Mouse (Mus musculus): Measurements from ENCODE around the gene Ltbp2. TPM values are rescaled to one million over a fixed set of nuclear protein-coding genes. Genes with fewer than 3 reads are reported as not detected.

Gene Ltbp2
- polyA plus RNA-seq, 1 experiment from 2014 or later: 0.29 TPM

- DNase-seq (ENCODE audit: low spot score): no peak
- Histone ChIP-seq H3K9me3 (ENCODE audit: control insufficient read depth, low read length) (no peaks in the 10 kb centered on the region), H3K27me3 (replicated peaks; ENCODE audit: control insufficient read depth, insufficient read depth, low read length) (no peaks in the 10 kb centered on the region), H3K9ac (ENCODE audit: low read depth, low read length) (no peak overlapping the region), H3K4me3 (ENCODE audit: low read depth, low read length) (no peak overlapping the region), H3K4me1 (replicated peaks; ENCODE audit: control insufficient read depth, insufficient read depth, low read length) (no peaks in the 10 kb centered on the region), H3K36me3 (ENCODE audit: control insufficient read depth, insufficient read depth, low read length) (no peaks in the 10 kb centered on the region), H3K27ac (ENCODE audit: low read depth, low read length) (no peak overlapping the region), H3K4me2 (no peak overlapping the region)
- ATAC-seq (replicated peaks; ENCODE audit: low FRiP score): no peak
- 79% methylated on average over 5 of the region's 5 CpGs for WGBS
Measured at GRCm38 (mm10) chr12:84835626-84836025, 40.7 kb downstream of the Ltbp2 start.

DNA sequence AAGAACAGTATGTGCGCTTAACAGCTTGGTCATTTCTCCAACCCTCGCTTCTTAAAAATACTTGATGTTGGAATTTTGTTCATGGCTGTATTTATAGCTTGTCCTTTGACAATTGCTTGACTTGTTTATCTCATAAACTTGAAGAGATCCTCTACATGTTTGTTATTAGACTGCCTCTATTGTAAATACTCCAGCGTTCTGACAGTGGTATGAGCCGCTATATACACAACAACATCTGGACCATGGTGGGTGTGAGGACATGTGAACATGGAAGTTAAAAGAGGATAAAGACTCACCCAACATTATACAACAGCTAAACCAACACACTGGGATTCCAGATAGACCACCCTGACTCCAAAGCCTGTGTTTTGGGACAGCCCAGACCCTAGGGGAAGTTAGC is 41.6 kb downstream of the Ltbp2 start:
- Histone ChIP-seq H3K4me3 (ENCODE audit: low read depth, low read length) (no peak overlapping the region), H3K27ac (ENCODE audit: low read depth, low read length) (no peak overlapping the region), H3K27me3 (replicated peaks; ENCODE audit: control insufficient read depth, insufficient read depth, low read length) (no peaks in the 10 kb centered on the region), H3K9ac (ENCODE audit: low read depth, low read length) (no peak overlapping the region), H3K36me3 (ENCODE audit: control insufficient read depth, insufficient read depth, low read length) (no peaks in the 10 kb centered on the region), H3K9me3 (ENCODE audit: control insufficient read depth, low read length) (no peaks in the 10 kb centered on the region), H3K4me2 (no peak overlapping the region), H3K4me1 (replicated peaks; ENCODE audit: control insufficient read depth, insufficient read depth, low read length) (no peaks in the 10 kb centered on the region)
- ATAC-seq (replicated peaks; ENCODE audit: low FRiP score) (no peak), DNase-seq (ENCODE audit: low spot score) (no peak)
- whole genome bisulfite sequencing: 86% methylated on average over 4 of the region's 4 CpGs

- peaks cover 3% of the 10 kb centered on the region; the same call in 1 of the 2 replicates for H3K27me3 ChIP-seq (replicated peaks; ENCODE audit: control insufficient read depth, insufficient read depth, low read length)
- H3K4me1 ChIP-seq (replicated peaks; ENCODE audit: control insufficient read depth, insufficient read depth, low read length): no peaks in the 10 kb centered on the region
- no peaks in the 10 kb centered on the region for H3K36me3 ChIP-seq (ENCODE audit: control insufficient read depth, insufficient read depth, low read length)
- no peak for ATAC-seq (replicated peaks; ENCODE audit: low FRiP score)
- H3K9me3 ChIP-seq (ENCODE audit: control insufficient read depth, low read length): no peaks in the 10 kb centered on the region
- H3K27ac ChIP-seq (ENCODE audit: low read depth, low read length): no peak overlapping the region
- 68% methylated on average over 10 of the region's 10 CpGs for WGBS
- no peak overlapping the region for H3K9ac ChIP-seq (ENCODE audit: low read depth, low read length)
- H3K4me2 ChIP-seq: no peak overlapping the region
- no peak for DNase-seq (ENCODE audit: low spot score)
- no peak overlapping the region for H3K4me3 ChIP-seq (ENCODE audit: low read depth, low read length)
Measured at GRCm38 (mm10) chr12:84831648-84832047, 44.7 kb downstream of the Ltbp2 start.

- peaks cover 3% of the 10 kb centered on the region; the same call in 1 of the 2 replicates for H3K27me3 ChIP-seq (replicated peaks; ENCODE audit: control insufficient read depth, insufficient read depth, low read length)
- WGBS: 55% methylated on average over 5 of the region's 5 CpGs
Measured at GRCm38 (mm10) chr12:84831141-84831540, 45.2 kb downstream of the Ltbp2 start.

DNA sequence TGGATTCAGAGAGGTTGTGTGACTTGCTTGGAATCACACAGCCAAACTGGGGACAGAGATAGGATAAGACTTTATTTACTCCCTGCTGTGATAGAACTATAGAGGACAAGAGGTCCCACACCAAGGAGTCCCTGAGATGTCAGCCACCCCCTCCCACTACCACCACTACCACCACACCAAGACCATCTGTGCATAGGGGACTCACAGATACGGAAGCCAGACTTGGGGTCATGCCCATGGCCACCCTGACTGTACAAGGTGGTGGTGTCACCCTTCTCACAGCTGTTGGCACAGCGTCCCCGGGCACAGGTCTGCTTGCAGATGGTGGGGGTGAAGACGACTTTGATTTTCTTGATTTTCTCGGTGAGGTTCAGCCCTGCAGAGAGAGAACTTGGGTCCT is 45.9 kb downstream of the Ltbp2 start:
- ATAC-seq (replicated peaks; ENCODE audit: low FRiP score) (no peak), DNase-seq (ENCODE audit: low spot score) (no peak)
- Histone ChIP-seq H3K4me2 (no peak overlapping the region), H3K36me3 (ENCODE audit: control insufficient read depth, insufficient read depth, low read length) (no peaks in the 10 kb centered on the region), H3K9me3 (ENCODE audit: control insufficient read depth, low read length) (no peaks in the 10 kb centered on the region), H3K27me3 (replicated peaks; ENCODE audit: control insufficient read depth, insufficient read depth, low read length) (peaks cover 3% of the 10 kb centered on the region; the same call in 1 of the 2 replicates), H3K27ac (ENCODE audit: low read depth, low read length) (no peak overlapping the region), H3K9ac (ENCODE audit: low read depth, low read length) (no peak overlapping the region), H3K4me1 (replicated peaks; ENCODE audit: control insufficient read depth, insufficient read depth, low read length) (no peaks in the 10 kb centered on the region), H3K4me3 (ENCODE audit: low read depth, low read length) (no peak overlapping the region)
- WGBS: 86% methylated on average over 5 of the region's 5 CpGs

More at GRCm38 (mm10) chr12:84831141-84831540, 45.2 kb downstream of the Ltbp2 start:
- Histone ChIP-seq H3K9ac (ENCODE audit: low read depth, low read length) (no peak overlapping the region), H3K4me2 (no peak overlapping the region), H3K4me1 (replicated peaks; ENCODE audit: control insufficient read depth, insufficient read depth, low read length) (no peaks in the 10 kb centered on the region), H3K4me3 (ENCODE audit: low read depth, low read length) (no peak overlapping the region), H3K9me3 (ENCODE audit: control insufficient read depth, low read length) (no peaks in the 10 kb centered on the region), H3K27ac (ENCODE audit: low read depth, low read length) (no peak overlapping the region), H3K36me3 (ENCODE audit: control insufficient read depth, insufficient read depth, low read length) (no peaks in the 10 kb centered on the region)
- no peak for DNase-seq (ENCODE audit: low spot score)
- no peak for ATAC-seq (replicated peaks; ENCODE audit: low FRiP score)

DNA sequence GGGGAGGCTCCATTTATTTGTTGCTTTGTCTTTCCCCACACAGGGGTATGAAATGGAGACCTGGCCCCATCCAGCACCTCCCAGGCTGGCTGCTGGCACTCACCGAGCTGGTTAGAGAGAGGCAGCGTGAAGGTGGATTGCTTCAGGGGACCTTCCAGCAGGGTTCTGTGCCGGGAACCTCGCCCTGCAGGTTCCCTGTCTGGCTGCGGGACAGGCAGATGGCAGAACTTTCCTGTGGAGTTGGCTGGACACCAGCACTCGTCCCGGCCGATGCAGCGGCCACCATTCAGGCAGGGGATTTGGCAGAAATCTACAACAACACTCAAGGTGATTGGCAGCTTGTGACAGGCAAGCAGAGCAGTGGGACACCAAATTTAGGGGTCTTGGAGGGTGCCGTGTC is 46.4 kb downstream of the Ltbp2 start:
- no peak overlapping the region for H3K27ac ChIP-seq (ENCODE audit: low read depth, low read length)
- H3K4me2 ChIP-seq: no peak overlapping the region
- H3K9ac ChIP-seq (ENCODE audit: low read depth, low read length): no peak overlapping the region
- H3K4me3 ChIP-seq (ENCODE audit: low read depth, low read length): no peak overlapping the region
- 79% methylated on average over 10 of the region's 10 CpGs for WGBS
- H3K36me3 ChIP-seq (ENCODE audit: control insufficient read depth, insufficient read depth, low read length): no peaks in the 10 kb centered on the region
- H3K4me1 ChIP-seq (replicated peaks; ENCODE audit: control insufficient read depth, insufficient read depth, low read length): no peaks in the 10 kb centered on the region
- peaks cover 3% of the 10 kb centered on the region; the same call in 1 of the 2 replicates for H3K27me3 ChIP-seq (replicated peaks; ENCODE audit: control insufficient read depth, insufficient read depth, low read length)
- no peaks in the 10 kb centered on the region for H3K9me3 ChIP-seq (ENCODE audit: control insufficient read depth, low read length)
- no peak for ATAC-seq (replicated peaks; ENCODE audit: low FRiP score)
- DNase-seq (ENCODE audit: low spot score): no peak

- ATAC-seq (replicated peaks; ENCODE audit: low FRiP score) (no peak), DNase-seq (ENCODE audit: low spot score) (no peak)
- 82% methylated on average over 20 of the region's 20 CpGs for WGBS
- Histone ChIP-seq H3K27ac (ENCODE audit: low read depth, low read length) (no peak overlapping the region), H3K27me3 (replicated peaks; ENCODE audit: control insufficient read depth, insufficient read depth, low read length) (peaks cover 3% of the 10 kb centered on the region; the same call in 1 of the 2 replicates), H3K9ac (ENCODE audit: low read depth, low read length) (no peak overlapping the region), H3K4me1 (replicated peaks; ENCODE audit: control insufficient read depth, insufficient read depth, low read length) (no peaks in the 10 kb centered on the region), H3K4me3 (ENCODE audit: low read depth, low read length) (no peak overlapping the region), H3K9me3 (ENCODE audit: control insufficient read depth, low read length) (no peaks in the 10 kb centered on the region), H3K36me3 (ENCODE audit: control insufficient read depth, insufficient read depth, low read length) (no peaks in the 10 kb centered on the region), H3K4me2 (no peak overlapping the region)
Measured at GRCm38 (mm10) chr12:84829109-84829724, 47.1 kb downstream of the Ltbp2 start.

- H3K4me2 ChIP-seq: no peak overlapping the region
- H3K27me3 ChIP-seq (replicated peaks; ENCODE audit: control insufficient read depth, insufficient read depth, low read length): peaks cover 3% of the 10 kb centered on the region; the same call in 1 of the 2 replicates
- no peak overlapping the region for H3K4me3 ChIP-seq (ENCODE audit: low read depth, low read length)
- DNase-seq (ENCODE audit: low spot score) (no peak), ATAC-seq (replicated peaks; ENCODE audit: low FRiP score) (no peak)
- no peak overlapping the region for H3K9ac ChIP-seq (ENCODE audit: low read depth, low read length)
- no peaks in the 10 kb centered on the region for H3K9me3 ChIP-seq (ENCODE audit: control insufficient read depth, low read length)
- no peaks in the 10 kb centered on the region for H3K36me3 ChIP-seq (ENCODE audit: control insufficient read depth, insufficient read depth, low read length)
- H3K4me1 ChIP-seq (replicated peaks; ENCODE audit: control insufficient read depth, insufficient read depth, low read length): no peaks in the 10 kb centered on the region
- 51% methylated on average over 8 of the region's 8 CpGs for WGBS
- no peak overlapping the region for H3K27ac ChIP-seq (ENCODE audit: low read depth, low read length)
Measured at GRCm38 (mm10) chr12:84827384-84827933, 48.9 kb downstream of the Ltbp2 start.

DNA sequence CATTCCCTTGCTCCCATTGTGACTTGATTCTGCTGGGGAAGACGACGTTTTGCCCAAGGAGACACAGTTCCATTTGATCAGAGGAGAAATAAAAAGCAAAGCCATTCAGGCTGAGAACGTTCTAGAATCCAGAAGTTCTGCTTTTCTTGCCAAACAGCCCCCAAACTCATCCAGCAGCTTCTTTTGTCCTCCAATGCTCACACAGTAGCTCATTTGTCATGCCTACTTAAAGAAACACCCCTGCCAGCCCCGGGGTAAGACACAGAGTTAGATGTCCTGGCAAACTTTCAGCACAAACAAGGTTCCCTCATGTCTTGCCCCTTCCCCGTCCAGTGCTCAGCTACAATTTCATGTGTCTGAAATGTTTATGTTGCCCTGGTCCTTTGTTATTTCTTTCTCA is 52.1 kb downstream of the Ltbp2 start:
- Histone ChIP-seq H3K9ac (ENCODE audit: low read depth, low read length) (no peak overlapping the region), H3K36me3 (ENCODE audit: control insufficient read depth, insufficient read depth, low read length) (no peaks in the 10 kb centered on the region), H3K27ac (ENCODE audit: low read depth, low read length) (no peak overlapping the region), H3K4me1 (replicated peaks; ENCODE audit: control insufficient read depth, insufficient read depth, low read length) (peaks cover 7% of the 10 kb centered on the region; the same call in 1 of the 2 replicates), H3K27me3 (replicated peaks; ENCODE audit: control insufficient read depth, insufficient read depth, low read length) (no peaks in the 10 kb centered on the region), H3K4me2 (no peak overlapping the region), H3K9me3 (ENCODE audit: control insufficient read depth, low read length) (no peaks in the 10 kb centered on the region), H3K4me3 (ENCODE audit: low read depth, low read length) (no peak overlapping the region)
- DNase-seq (ENCODE audit: low spot score) (no peak), ATAC-seq (replicated peaks; ENCODE audit: low FRiP score) (no peak)
- 76% methylated on average over 5 of the region's 5 CpGs for WGBS
